Mouse (Mus musculus) MEL (cell line): Measurements from ENCODE around the gene Gabarapl1. TPM values are rescaled to one million over a fixed set of nuclear protein-coding genes. Genes with fewer than 3 reads are reported as not detected.

ENCODE experiments used
- DNase-seq: peaks from one replicate; pipeline ENCODE4 v3.0.0; 2011; ENCODE audit warnings: low read depth, low spot score
- H3K27ac ChIP-seq: 2 replicates; pipeline ENCODE4 v1.5.1; 2012; ENCODE audit warnings: low read depth, mild to moderate bottlenecking, control low read depth, low read length, moderate library complexity; ENCODE audit not compliant: control insufficient read depth
- H3K27me3 ChIP-seq, 2 experiments: fragments of 150-350 bp in 1 of 2; sonication (generic) in 1 of 2; 2 replicates each; pipeline ENCODE4 v1.6.1; 2012; ENCODE audit warnings: low read length in 2 of 2, mild to moderate bottlenecking in 2 of 2, improper control_type of control experiment in 1 of 2, moderate library complexity in 1 of 2; ENCODE audit not compliant: insufficient read depth in 2 of 2, control insufficient read depth in 1 of 2
- H3K36me3 ChIP-seq, 2 experiments: 2 replicates each; pipeline ENCODE4 v1.6.1; 2012 to 2014; ENCODE audit warnings: low read length in 2 of 2, improper control_type of control experiment in 1 of 2, inconsistent platforms in 1 of 2, mild to moderate bottlenecking in 1 of 2; ENCODE audit not compliant: insufficient read depth in 2 of 2, control insufficient read depth in 1 of 2
- H3K4me1 ChIP-seq, 2 experiments: fragments of 150-350 bp in 1 of 2; sonication (generic) in 1 of 2; 2 replicates each; pipeline ENCODE4 v1.6.1; 2012; ENCODE audit warnings: low read length in 2 of 2, improper control_type of control experiment in 1 of 2, mild to moderate bottlenecking in 1 of 2; ENCODE audit not compliant: insufficient read depth in 2 of 2, control insufficient read depth in 1 of 2
- H3K4me3 ChIP-seq, 2 experiments: fragments of 150-350 bp in 1 of 2; sonication (generic) in 1 of 2; 2 replicates each; pipeline ENCODE4 v1.5.1; 2012; ENCODE audit warnings: low read depth in 2 of 2, low read length in 2 of 2, mild to moderate bottlenecking in 2 of 2, moderate library complexity in 2 of 2, control low read depth in 1 of 2, improper control_type of control experiment in 1 of 2; ENCODE audit not compliant: control insufficient read depth in 1 of 2, insufficient read depth in 1 of 2
- H3K79me2 ChIP-seq: 2 replicates; pipeline ENCODE4 v1.6.1; 2012; ENCODE audit warnings: mild to moderate bottlenecking, low read length, moderate library complexity; ENCODE audit not compliant: control insufficient read depth, poor library complexity, insufficient read depth
- H3K9ac ChIP-seq: 2 replicates; pipeline ENCODE4 v1.6.1; 2012; ENCODE audit warnings: low read depth, mild to moderate bottlenecking, control low read depth, low read length, moderate library complexity; ENCODE audit not compliant: control insufficient read depth, poor library complexity, severe bottlenecking
- H3K9me3 ChIP-seq: fragments of 150-350 bp; sonication (generic); replicated peaks from 2 replicates; pipeline ENCODE4 v1.6.1; 2012; ENCODE audit warnings: mild to moderate bottlenecking, low read length, improper control_type of control experiment, moderate library complexity; ENCODE audit not compliant: insufficient read depth
- CTCF ChIP-seq, 3 experiments: IDR thresholded peaks in 2 of 3; conservative IDR thresholded peaks in 1 of 3; 2 replicates each; pipeline ENCODE4 v1.5.1; 2011 to 2012; ENCODE audit warnings: low read length in 3 of 3, low read depth in 2 of 3, mild to moderate bottlenecking in 2 of 3, improper control_type of control experiment in 1 of 3, inconsistent platforms in 1 of 3, mixed read lengths in 1 of 3, moderate library complexity in 1 of 3; ENCODE audit not compliant: control insufficient read depth in 1 of 3, insufficient read depth in 1 of 3, poor library complexity in 1 of 3, severe bottlenecking in 1 of 3
- E2F4 ChIP-seq: IDR thresholded peaks from 2 replicates; pipeline ENCODE4 v1.6.1; 2011; ENCODE audit warnings: low read depth, low read length, improper control_type of control experiment, borderline replicate concordance
- ELF1 ChIP-seq: IDR thresholded peaks from 2 replicates; pipeline ENCODE4 v1.6.1; 2014; ENCODE audit warnings: low read depth, mild to moderate bottlenecking, inconsistent platforms, low read length, improper control_type of control experiment, moderate library complexity
- GABPA ChIP-seq: IDR thresholded peaks from 2 replicates; pipeline ENCODE4 v1.6.1; 2012; ENCODE audit warnings: low read depth, mild to moderate bottlenecking, inconsistent platforms, low read length, improper control_type of control experiment, moderate library complexity
- MAFK ChIP-seq: IDR thresholded peaks from 2 replicates; pipeline ENCODE4 v1.6.1; 2011; ENCODE audit warnings: low read depth, mild to moderate bottlenecking, low read length, improper control_type of control experiment, borderline replicate concordance
- NELFE ChIP-seq: IDR thresholded peaks from 2 replicates; pipeline ENCODE4 v1.6.1; 2011; ENCODE audit warnings: low read depth, low read length, improper control_type of control experiment
- NRF1 ChIP-seq: IDR thresholded peaks from 2 replicates; pipeline ENCODE4 v1.6.1; 2014; ENCODE audit warnings: low read depth, mild to moderate bottlenecking, inconsistent platforms, low read length, improper control_type of control experiment, moderate library complexity; ENCODE audit not compliant: poor library complexity, insufficient read depth, severe bottlenecking
- RAD21 ChIP-seq: IDR thresholded peaks from 2 replicates; pipeline ENCODE4 v1.6.1; 2011; ENCODE audit warnings: mild to moderate bottlenecking, low read depth, low read length, improper control_type of control experiment
- RCOR1 ChIP-seq: IDR thresholded peaks from 2 replicates; pipeline ENCODE4 v1.6.1; 2012; ENCODE audit warnings: low read depth, mild to moderate bottlenecking, inconsistent platforms, low read length, improper control_type of control experiment
- SMC3 ChIP-seq: IDR thresholded peaks from 2 replicates; pipeline ENCODE4 v1.6.1; 2011; ENCODE audit warnings: low read depth, low read length, improper control_type of control experiment
- TAL1 ChIP-seq: IDR thresholded peaks from 2 replicates; pipeline ENCODE4 v1.6.1; 2012; ENCODE audit warnings: mild to moderate bottlenecking, inconsistent platforms, low read length, moderate library complexity, mixed read lengths
- TCF12 ChIP-seq: IDR thresholded peaks from 2 replicates; pipeline ENCODE4 v1.6.1; 2014; ENCODE audit warnings: low read depth, mild to moderate bottlenecking, inconsistent platforms, low read length, improper control_type of control experiment, moderate library complexity
- UBTF ChIP-seq: IDR thresholded peaks from 2 replicates; pipeline ENCODE4 v1.6.1; 2012; ENCODE audit warnings: low read depth, mild to moderate bottlenecking, inconsistent platforms, low read length, improper control_type of control experiment, moderate library complexity, borderline replicate concordance; ENCODE audit not compliant: insufficient read depth
- USF2 ChIP-seq, 2 experiments: IDR thresholded peaks; 2 replicates each; pipeline ENCODE4 v1.6.1; 2011 to 2012; ENCODE audit warnings: improper control_type of control experiment in 2 of 2, low read length in 2 of 2, borderline replicate concordance in 1 of 2, inconsistent platforms in 1 of 2, low read depth in 1 of 2, mild to moderate bottlenecking in 1 of 2; ENCODE audit not compliant: insufficient read depth in 1 of 2
- ZC3H11A ChIP-seq: IDR thresholded peaks from 2 replicates; pipeline ENCODE4 v1.6.1; 2012; ENCODE audit warnings: low read depth, mild to moderate bottlenecking, inconsistent platforms, low read length, improper control_type of control experiment
- ZKSCAN1 ChIP-seq: IDR thresholded peaks from 2 replicates; pipeline ENCODE4 v1.6.1; 2012; ENCODE audit warnings: low read depth, mild to moderate bottlenecking, inconsistent platforms, low read length, improper control_type of control experiment, moderate library complexity
- ZMIZ1 ChIP-seq: IDR thresholded peaks from 2 replicates; pipeline ENCODE4 v1.6.1; 2012; ENCODE audit warnings: low read depth, mild to moderate bottlenecking, inconsistent platforms, low read length, improper control_type of control experiment, moderate library complexity
- polyA plus RNA-seq, 2 experiments: library from polyadenylated mRNA; stranded (reverse) in 1 of 2; unstranded in 1 of 2; fragments of >175 nt in 1 of 2; fragments of >200 nt in 1 of 2; gene quantifications; 2 replicates each; pipeline versions ENCODE4 v1.2.1 to v1.2.4; 2012; ENCODE audit warnings: low replicate concordance in 2 of 2, low read depth in 1 of 2; ENCODE audit not compliant: insufficient read length in 2 of 2, insufficient read depth in 1 of 2, missing spikeins in 1 of 2
- total RNA-seq: library from RNA; depleted of rRNA; stranded (reverse); fragments of 300-350 nt; gene quantifications from 2 replicates; pipeline ENCODE4 v1.2.3, GENCODE M21; 2012

Gene Gabarapl1
- total and polyA plus RNA-seq, 3 experiments, result 61.3 to 99.5 TPM; not detected in 1

DNA sequence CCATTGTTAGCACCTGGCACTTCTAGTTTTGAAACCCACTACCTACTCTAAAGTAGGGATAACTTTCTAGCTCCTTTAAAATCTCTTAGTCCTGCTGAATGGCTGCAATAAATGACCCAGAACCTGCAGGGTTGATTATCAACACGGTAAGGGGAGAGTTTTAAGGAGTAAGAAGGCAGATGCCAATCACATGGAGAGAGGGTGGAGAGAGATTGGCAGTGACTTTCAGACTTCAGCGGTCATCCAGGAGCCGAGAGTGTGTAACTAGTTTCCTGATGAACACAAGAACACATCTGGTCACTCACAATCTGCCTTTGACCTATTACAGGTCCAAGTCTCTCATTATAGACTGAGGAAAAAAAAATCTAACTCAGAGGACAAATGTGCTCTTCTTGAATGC, 20.6 kb upstream of the Gabarapl1 start, which contains the start of gene Tmem52b:
TSS of gene Tmem52b (plus strand) at position 189 of the 400 bp plus-strand sequence.
- Histone ChIP-seq H3K27me3 (no peaks in the 10 kb centered on the region; a peak in 2 of 4 replicates), H3K4me3 (no peak within 1 kb of the TSS), H3K9ac (no peak within 1 kb of the TSS), H3K9me3 (no peaks in the 10 kb centered on the region), H3K27ac (no peak within 1 kb of the TSS), H3K36me3 (peaks cover 0 to 6% of the 10 kb centered on the region in 2 experiments; a peak in 2 of 4 replicates), H3K79me2 (no peaks in the 10 kb centered on the region), H3K4me1 (peaks cover 0 to 9% of the 10 kb centered on the region in 2 experiments; a peak in 1 of 4 replicates)
- no peak for TF ChIP-seq USF2 (IDR thresholded peaks at IDR 0.05; ENCODE audit: borderline replicate concordance in 1 of 2, insufficient read depth in 1 of 2, low read depth in 1 of 2, low read length in 2 of 2)
- no peak for DNase-seq

- no peak for TF ChIP-seq TCF12
- no peak for TF ChIP-seq E2F4
- TF ChIP-seq TAL1, result no peak
- no peak for TF ChIP-seq SMC3
- TF ChIP-seq UBTF, result no peak
- no peak for TF ChIP-seq ZMIZ1
- no peak for TF ChIP-seq NRF1
- no peak for TF ChIP-seq ZC3H11A
- TF ChIP-seq RAD21, result no peak
- no peak for TF ChIP-seq ELF1
- TF ChIP-seq GABPA, result no peak
- TF ChIP-seq ZKSCAN1, result no peak
- no peak for TF ChIP-seq MAFK
- no peak for TF ChIP-seq NELFE
- no peak for TF ChIP-seq RCOR1
- TF ChIP-seq CTCF (IDR thresholded peaks at IDR 0.05 in 2 of 3, conservative IDR thresholded peaks at IDR 0.05 in 1 of 3; ENCODE audit: control insufficient read depth in 1 of 3, insufficient read depth in 1 of 3, low read depth in 2 of 3, low read length in 3 of 3, poor library complexity in 1 of 3, severe bottlenecking in 1 of 3), result no peak
- Histone ChIP-seq H3K9ac (no peak overlapping the region), H3K4me3 (no peak overlapping the region), H3K27ac (no peak overlapping the region), H3K36me3 (peaks cover 0 to 6% of the 10 kb centered on the region in 2 experiments; a peak in 2 of 4 replicates), H3K79me2 (no peaks in the 10 kb centered on the region), H3K27me3 (no peaks in the 10 kb centered on the region; a peak in 2 of 4 replicates), H3K4me1 (peaks cover 0 to 9% of the 10 kb centered on the region in 2 experiments; a peak in 1 of 4 replicates), H3K9me3 (no peaks in the 10 kb centered on the region)
- DNase-seq, result no peak
These were observed 20.1 kb upstream of the Gabarapl1 start for GRCm38 (mm10) chr6:129512868-129513267.
